Mouse (Mus musculus) heart, embryonic 12.5 days (tissue): ENCODE data around the gene Mink1. TPM values are rescaled to one million over a fixed set of nuclear protein-coding genes. Genes with fewer than 3 reads are reported as not detected.

Source experiments
- ATAC-seq: fragments of 200-750 bp; cut with Nextera tagmentation; 2 replicates; pipeline ENCODE4 v1.8.0; 2017; ENCODE audit warnings: moderate TSS enrichment, moderate library complexity; ENCODE audit not compliant: insufficient number of reproducible peaks, low FRiP score
- H3K27ac ChIP-seq: fragments of 300-500 bp; sonication (generic); 2 replicates; pipeline ENCODE4 v1.5.1; 2016; ENCODE audit warnings: mild to moderate bottlenecking, moderate library complexity; ENCODE audit not compliant: poor library complexity, severe bottlenecking
- H3K27me3 ChIP-seq: fragments of 300-500 bp; sonication (generic); replicated peaks from 2 replicates; pipeline ENCODE4 v1.6.1; 2016; ENCODE audit warnings: mild to moderate bottlenecking, moderate library complexity
- H3K36me3 ChIP-seq: fragments of 300-500 bp; sonication (generic); 2 replicates; pipeline ENCODE4 v1.6.1; 2016; ENCODE audit warnings: mild to moderate bottlenecking, moderate library complexity
- H3K4me1 ChIP-seq: fragments of 300-500 bp; sonication (generic); replicated peaks from 2 replicates; pipeline ENCODE4 v1.6.1; 2016; ENCODE audit warnings: mild to moderate bottlenecking
- H3K4me2 ChIP-seq: fragments of 300-500 bp; sonication (generic); 2 replicates; pipeline ENCODE4 v1.6.1; 2016; ENCODE audit warnings: mild to moderate bottlenecking, moderate library complexity
- H3K4me3 ChIP-seq: fragments of 300-500 bp; sonication (generic); 2 replicates; pipeline ENCODE4 v1.5.1; 2016; ENCODE audit warnings: mild to moderate bottlenecking
- H3K9ac ChIP-seq: fragments of 300-500 bp; sonication (generic); 2 replicates; pipeline ENCODE4 v1.6.1; 2016; ENCODE audit warnings: mild to moderate bottlenecking, moderate library complexity
- H3K9me3 ChIP-seq: fragments of 300-500 bp; sonication (generic); replicated peaks from 2 replicates; pipeline ENCODE4 v1.6.1; 2016; ENCODE audit warnings: mild to moderate bottlenecking, moderate library complexity
- WGBS: fragments of 180-500 bp; shearing (Covaris S2); methylation state at CpG from one replicate; pipeline ENCODE4 v1.1.7; 2016; 5-methylcytosine and 5-hydroxymethylcytosine counted together
- polyA plus RNA-seq: library from polyadenylated mRNA; unstranded; fragments of >200 nt; fragmentation: Nextera tagmentation; extraction: Ambion mirVana; gene quantifications from 2 replicates; pipeline ENCODE4 v1.2.1, GENCODE M21; 2016

Mink1 gene
- polyA plus RNA-seq, 1 experiment from 2014 or later, result 13.7 TPM

DNA sequence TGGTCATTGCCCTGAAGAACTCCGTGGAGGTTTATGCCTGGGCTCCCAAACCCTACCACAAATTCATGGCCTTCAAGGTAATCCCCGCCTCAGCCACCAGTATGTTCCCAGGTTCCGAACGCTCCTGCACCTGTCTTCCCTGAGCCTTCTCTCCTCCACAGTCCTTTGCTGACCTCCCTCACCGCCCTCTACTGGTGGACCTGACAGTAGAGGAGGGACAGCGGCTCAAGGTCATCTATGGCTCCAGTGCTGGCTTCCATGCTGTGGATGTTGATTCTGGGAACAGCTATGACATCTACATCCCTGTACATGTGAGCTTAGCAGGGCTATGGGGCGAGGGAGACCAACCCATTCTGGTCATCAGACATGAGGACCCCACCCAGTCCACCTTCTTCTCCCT is 49.8 kb downstream of the Mink1 start:
- 79% methylated on average over 7 of the region's 7 CpGs for WGBS

GRCm38 (mm10) chr11:70615074-70615473 is 52.4 kb downstream of the Mink1 start:
- Histone ChIP-seq H3K9ac (peak overlapping the region; percentile 59; the same call in 1 of the 2 replicates), H3K4me1 (peaks cover 19% of the 10 kb centered on the region), H3K27ac (peak overlapping the region; percentile 60), H3K4me3 (peak overlapping the region; percentile 42), H3K27me3 (peaks cover 14% of the 10 kb centered on the region; the same call in 1 of the 2 replicates), H3K4me2 (peak overlapping the region; percentile 76), H3K9me3 (no peaks in the 10 kb centered on the region), H3K36me3 (peaks cover 37% of the 10 kb centered on the region)
- ATAC-seq, result peak; percentile 84
- under 1% methylated on average over 17 of the region's 17 CpGs for WGBS

More for the DNA sequence above, 49.8 kb downstream of the Mink1 start:
- no peak overlapping the region for H3K4me2 ChIP-seq
- H3K27ac ChIP-seq, result no peak overlapping the region
- no peak overlapping the region for H3K9ac ChIP-seq
- no peak for ATAC-seq
- H3K36me3 ChIP-seq, result peaks cover 62% of the 10 kb centered on the region
- no peak overlapping the region for H3K4me3 ChIP-seq
- H3K4me1 ChIP-seq, result peaks cover 19% of the 10 kb centered on the region
- H3K9me3 ChIP-seq, result no peaks in the 10 kb centered on the region
- peaks cover 13% of the 10 kb centered on the region; the same call in 1 of the 2 replicates for H3K27me3 ChIP-seq

DNA sequence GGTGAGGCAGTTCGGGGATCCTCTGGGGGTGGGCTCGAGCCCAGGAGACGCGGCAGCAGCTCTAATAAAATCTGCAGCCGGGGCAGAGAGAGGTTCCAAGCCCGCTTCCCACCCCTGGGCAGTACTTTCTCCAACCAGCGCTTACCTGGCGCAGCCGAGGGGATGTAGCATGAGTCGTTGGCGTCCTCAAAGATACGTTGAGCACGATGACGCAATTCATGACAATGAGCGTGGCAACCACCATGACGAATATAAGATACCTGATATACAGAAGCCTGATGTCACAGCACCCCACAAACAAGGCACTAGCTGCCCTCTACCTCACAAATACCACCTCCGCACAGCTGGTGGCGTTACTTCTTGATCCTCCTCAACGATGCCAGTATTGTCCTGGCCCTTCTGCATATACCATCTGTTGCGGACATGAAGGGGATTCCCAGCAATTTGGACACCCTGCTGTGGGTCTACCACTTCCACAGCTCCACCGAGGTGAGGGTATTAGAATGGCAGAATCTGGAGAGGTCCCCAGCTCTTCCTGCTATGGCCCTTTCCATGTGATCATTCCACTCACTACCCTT is 52.9 kb downstream of the Mink1 start, which contains the start of gene 4930544D05Rik:
Gene 4930544D05Rik (plus strand): TSS at position 333 of the 578 bp plus-strand sequence.
- WGBS, result 8% methylated on average over 21 of the region's 21 CpGs
- H3K4me1 ChIP-seq, result peaks cover 19% of the 10 kb centered on the region
- H3K4me2 ChIP-seq, result peak within 1 kb of the TSS; percentile 76
- no peaks in the 10 kb centered on the region for H3K9me3 ChIP-seq
- no peak for ATAC-seq
- H3K4me3 ChIP-seq, result peak within 1 kb of the TSS; percentile 42
- H3K36me3 ChIP-seq, result peaks cover 31% of the 10 kb centered on the region
- H3K27me3 ChIP-seq, result peaks cover 14% of the 10 kb centered on the region; the same call in 1 of the 2 replicates
- H3K9ac ChIP-seq, result peak within 1 kb of the TSS; percentile 59; the same call in 1 of the 2 replicates
- H3K27ac ChIP-seq, result peak within 1 kb of the TSS; percentile 60

DNA sequence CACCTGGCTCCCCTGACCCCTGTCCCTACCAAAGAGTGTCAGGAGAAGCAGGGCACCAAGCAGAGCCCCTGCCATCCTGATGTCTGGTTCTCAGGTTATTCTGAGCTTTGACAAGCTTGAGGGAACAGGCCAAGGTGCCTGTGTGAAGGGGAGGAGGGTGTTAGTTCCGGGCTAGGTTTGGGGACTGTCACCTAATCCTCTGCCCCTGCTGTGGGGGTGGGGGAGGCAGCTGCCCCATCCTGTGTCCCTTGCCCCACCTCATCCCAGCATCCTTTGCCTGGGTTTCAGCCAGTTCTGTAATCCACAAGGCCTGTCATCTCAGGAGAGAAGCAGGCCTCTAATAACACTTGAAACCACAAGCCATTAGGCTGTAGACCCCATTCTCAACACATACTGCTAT is 56.4 kb downstream of the Mink1 start, which contains the start of gene Chrne:
Gene Chrne (minus strand): TSS at position 116 of the 400 bp plus-strand sequence.
- H3K4me3 ChIP-seq, result no peak within 1 kb of the TSS
- H3K9ac ChIP-seq, result no peak within 1 kb of the TSS
- peaks cover 14% of the 10 kb centered on the region; the same call in 1 of the 2 replicates for H3K27me3 ChIP-seq
- H3K4me2 ChIP-seq, result no peak within 1 kb of the TSS
- WGBS, result 12% methylated on average over 1 of the region's 1 CpGs
- no peak for ATAC-seq
- H3K27ac ChIP-seq, result no peak within 1 kb of the TSS
- no peaks in the 10 kb centered on the region for H3K36me3 ChIP-seq
- H3K9me3 ChIP-seq, result no peaks in the 10 kb centered on the region
- H3K4me1 ChIP-seq, result peaks cover 19% of the 10 kb centered on the region

- 38% methylated on average over 7 of the region's 7 CpGs for WGBS
- Histone ChIP-seq H3K27ac (no peak overlapping the region), H3K4me1 (no peaks in the 10 kb centered on the region; the same call in 1 of the 2 replicates), H3K36me3 (no peaks in the 10 kb centered on the region), H3K27me3 (peaks cover 4% of the 10 kb centered on the region; the same call in 1 of the 2 replicates), H3K9ac (no peak overlapping the region), H3K9me3 (no peaks in the 10 kb centered on the region), H3K4me2 (no peak overlapping the region), H3K4me3 (no peak overlapping the region)
- ATAC-seq, result no peak
These were observed 59.5 kb downstream of the Mink1 start for GRCm38 (mm10) chr11:70621972-70622814.

GRCm38 (mm10) chr11:70623053-70623742 is 60.5 kb downstream of the Mink1 start:
- Histone ChIP-seq H3K27me3 (no peaks in the 10 kb centered on the region), H3K4me2 (no peak overlapping the region), H3K4me3 (no peak overlapping the region), H3K9ac (no peak overlapping the region), H3K4me1 (no peaks in the 10 kb centered on the region; the same call in 1 of the 2 replicates), H3K9me3 (no peaks in the 10 kb centered on the region), H3K36me3 (no peaks in the 10 kb centered on the region), H3K27ac (no peak overlapping the region)
- ATAC-seq, result no peak
- 66% methylated on average over 10 of the region's 10 CpGs for WGBS

DNA sequence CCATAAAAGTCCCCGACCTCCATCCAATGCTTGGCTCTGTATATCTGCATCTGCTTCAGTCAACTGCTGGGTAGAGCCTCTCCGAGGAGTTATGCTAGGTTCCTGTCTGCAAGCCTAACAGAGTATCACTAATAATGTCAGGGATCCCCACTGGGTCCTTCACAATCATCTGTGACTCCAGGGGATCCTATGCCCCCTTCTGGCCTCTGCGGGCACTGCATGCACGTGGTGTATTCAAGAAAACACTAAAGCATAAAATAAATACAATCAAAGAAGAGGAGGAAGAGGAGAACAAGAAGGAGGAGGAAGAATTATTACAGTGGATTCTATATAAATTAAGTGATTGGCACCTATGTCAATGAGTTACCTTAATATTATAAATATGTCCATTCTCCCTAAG is 62.8 kb downstream of the Mink1 start:
- Histone ChIP-seq H3K9me3 (no peaks in the 10 kb centered on the region), H3K4me2 (no peak overlapping the region), H3K36me3 (no peaks in the 10 kb centered on the region), H3K27me3 (no peaks in the 10 kb centered on the region), H3K9ac (no peak overlapping the region), H3K4me3 (no peak overlapping the region), H3K27ac (no peak overlapping the region), H3K4me1 (no peaks in the 10 kb centered on the region; the same call in 1 of the 2 replicates)
- WGBS, result 48% methylated on average over 4 of the region's 4 CpGs
- ATAC-seq, result no peak

GRCm38 (mm10) chr11:70626877-70627276 is 64.2 kb downstream of the Mink1 start:
- Histone ChIP-seq H3K4me3 (no peak overlapping the region), H3K36me3 (no peaks in the 10 kb centered on the region), H3K4me2 (no peak overlapping the region), H3K9ac (no peak overlapping the region), H3K9me3 (no peaks in the 10 kb centered on the region), H3K27ac (no peak overlapping the region), H3K27me3 (no peaks in the 10 kb centered on the region), H3K4me1 (no peaks in the 10 kb centered on the region; the same call in 1 of the 2 replicates)
- no peak for ATAC-seq
- WGBS, result 74% methylated on average over 4 of the region's 4 CpGs

GRCm38 (mm10) chr11:70628431-70628830 is 65.8 kb downstream of the Mink1 start:
- Histone ChIP-seq H3K27me3 (no peaks in the 10 kb centered on the region), H3K4me2 (no peak overlapping the region), H3K4me1 (no peaks in the 10 kb centered on the region), H3K36me3 (no peaks in the 10 kb centered on the region), H3K9me3 (no peaks in the 10 kb centered on the region), H3K4me3 (no peak overlapping the region), H3K9ac (no peak overlapping the region), H3K27ac (no peak overlapping the region)
- ATAC-seq, result no peak
- 64% methylated on average over 2 of the region's 2 CpGs for WGBS

GRCm38 (mm10) chr11:70629557-70629956 is 66.9 kb downstream of the Mink1 start:
- H3K27ac ChIP-seq, result no peak overlapping the region
- ATAC-seq, result no peak

GRCm38 (mm10) chr11:70630129-70630528 is 67.4 kb downstream of the Mink1 start:
- ATAC-seq, result no peak
- Histone ChIP-seq H3K9me3 (no peaks in the 10 kb centered on the region), H3K27me3 (no peaks in the 10 kb centered on the region), H3K36me3 (no peaks in the 10 kb centered on the region), H3K4me3 (no peak overlapping the region), H3K4me2 (no peak overlapping the region), H3K9ac (no peak overlapping the region), H3K4me1 (no peaks in the 10 kb centered on the region), H3K27ac (no peak overlapping the region)
- 54% methylated on average over 7 of the region's 7 CpGs for WGBS

More at GRCm38 (mm10) chr11:70629557-70629956, 66.9 kb downstream of the Mink1 start:
- Histone ChIP-seq H3K4me2 (no peak overlapping the region), H3K4me3 (no peak overlapping the region), H3K36me3 (no peaks in the 10 kb centered on the region), H3K27me3 (no peaks in the 10 kb centered on the region), H3K4me1 (no peaks in the 10 kb centered on the region), H3K9me3 (no peaks in the 10 kb centered on the region), H3K9ac (no peak overlapping the region)
- WGBS, result 62% methylated on average over 5 of the region's 5 CpGs
